Mouse (Mus musculus) kidney, embryonic 15.5 days (tissue): ENCODE data around the gene Mapkapk3. TPM values are rescaled to one million over a fixed set of nuclear protein-coding genes. Genes with fewer than 3 reads are reported as not detected.

Experiments
- ATAC-seq: fragments of 200-750 bp; cut with Nextera tagmentation; replicated peaks from 2 replicates; pipeline ENCODE4 v1.8.0; 2017; ENCODE audit warnings: moderate TSS enrichment; ENCODE audit not compliant: low FRiP score
- H3K27ac ChIP-seq: fragments of 300-500 bp; sonication (generic); 2 replicates; pipeline ENCODE4 v1.5.1; 2015; ENCODE audit warnings: mild to moderate bottlenecking, inconsistent platforms
- H3K27me3 ChIP-seq: fragments of 300-500 bp; sonication (generic); 2 replicates; pipeline ENCODE4 v1.6.1; 2015; ENCODE audit warnings: inconsistent platforms
- H3K36me3 ChIP-seq: fragments of 300-500 bp; sonication (generic); 2 replicates; pipeline ENCODE4 v1.6.1; 2015; ENCODE audit warnings: inconsistent platforms
- H3K4me1 ChIP-seq: fragments of 300-500 bp; sonication (generic); 2 replicates; pipeline ENCODE4 v1.6.1; 2015; ENCODE audit warnings: inconsistent platforms
- H3K4me2 ChIP-seq: fragments of 300-500 bp; sonication (generic); 2 replicates; pipeline ENCODE4 v1.6.1; 2015; ENCODE audit warnings: moderate library complexity, mild to moderate bottlenecking, inconsistent platforms
- H3K4me3 ChIP-seq: fragments of 300-500 bp; sonication (generic); replicated peaks from 2 replicates; pipeline ENCODE4 v1.5.1; 2015; ENCODE audit warnings: mild to moderate bottlenecking, inconsistent platforms
- H3K9ac ChIP-seq: fragments of 300-500 bp; sonication (generic); 2 replicates; pipeline ENCODE4 v1.6.1; 2015; ENCODE audit warnings: mild to moderate bottlenecking, inconsistent platforms
- H3K9me3 ChIP-seq: fragments of 300-500 bp; sonication (generic); replicated peaks from 2 replicates; pipeline ENCODE4 v1.6.1; 2016; ENCODE audit warnings: inconsistent platforms
- WGBS: fragments of 180-500 bp; shearing (Covaris S2); methylation state at CpG from one replicate; pipeline ENCODE4 v1.1.7; 2015; ENCODE audit warnings: mixed read lengths; 5-methylcytosine and 5-hydroxymethylcytosine counted together
- microRNA-seq: library from miRNA; unstranded; fragments of <30 nt; microRNA quantifications from one replicate; pipeline ENCODE4, GENCODE M21; 2016
- polyA plus RNA-seq: library from polyadenylated mRNA; unstranded; fragments of >200 nt; fragmentation: Nextera tagmentation; extraction: Ambion mirVana; gene quantifications from 2 replicates; pipeline ENCODE4 v1.2.1, GENCODE M21; 2015

Gene Mapkapk3
- polyA plus RNA-seq, 1 experiment from 2014 or later, result 7.8 TPM

GRCm38 (mm10) chr9:107224597-107224996 is 65.1 kb downstream of the Mapkapk3 start:
- Histone ChIP-seq H3K4me2 (no peak overlapping the region), H3K4me3 (no peak overlapping the region), H3K9me3 (no peaks in the 10 kb centered on the region), H3K27me3 (peaks cover 51% of the 10 kb centered on the region), H3K27ac (no peak overlapping the region), H3K4me1 (no peaks in the 10 kb centered on the region), H3K9ac (no peak overlapping the region), H3K36me3 (no peaks in the 10 kb centered on the region)
- 71% methylated on average over 1 of the region's 1 CpGs for WGBS
- ATAC-seq, result no peak

Small RNAs within 50 kb of the gene (microRNA-seq; reads per million reads assigned to microRNA genes)
- not detected for gene Gm22238

Other genes starting within 250 kb of the Mapkapk3 start
- gene Dock3, start 58.0 kb downstream of the Mapkapk3 start, polyA plus RNA-seq, result 0.35 and 1.1 TPM in 2 replicates
- gene Cish, start 6.1 kb upstream of the Mapkapk3 start, polyA plus RNA-seq, result 11.1 and 14.1 TPM in 2 replicates
- 10.9 and 11.8 TPM in 2 replicates for gene Hemk1, start 48.5 kb upstream of the Mapkapk3 start, polyA plus RNA-seq
- gene 6430571L13Rik, start 50.7 kb upstream of the Mapkapk3 start, polyA plus RNA-seq, result 0.81 and 0.90 TPM in 2 replicates
- gene Cacna2d2, start 109.7 kb upstream of the Mapkapk3 start, polyA plus RNA-seq, result 0.84 and 0.93 TPM in 2 replicates
- gene Tmem115, start 244.1 kb upstream of the Mapkapk3 start, polyA plus RNA-seq, result 45.0 and 49.4 TPM in 2 replicates